Mouse (Mus musculus) heart, adult 2 months (tissue): ENCODE results near the gene Sstr4.

Experiments
- CTCF ChIP-seq: fragments of 200-600 bp; IDR thresholded peaks from 2 replicates; pipeline ENCODE4 v1.8.1; 2022; ENCODE audit warnings: antibody characterized with exemption, mild to moderate bottlenecking, moderate library complexity
- EP300 ChIP-seq: fragments of 200-500 bp; IDR thresholded peaks from 2 replicates; pipeline ENCODE4 v1.6.1; 2011; ENCODE audit warnings: low read depth, low read length, control low read depth; ENCODE audit not compliant: insufficient read depth

DNA sequence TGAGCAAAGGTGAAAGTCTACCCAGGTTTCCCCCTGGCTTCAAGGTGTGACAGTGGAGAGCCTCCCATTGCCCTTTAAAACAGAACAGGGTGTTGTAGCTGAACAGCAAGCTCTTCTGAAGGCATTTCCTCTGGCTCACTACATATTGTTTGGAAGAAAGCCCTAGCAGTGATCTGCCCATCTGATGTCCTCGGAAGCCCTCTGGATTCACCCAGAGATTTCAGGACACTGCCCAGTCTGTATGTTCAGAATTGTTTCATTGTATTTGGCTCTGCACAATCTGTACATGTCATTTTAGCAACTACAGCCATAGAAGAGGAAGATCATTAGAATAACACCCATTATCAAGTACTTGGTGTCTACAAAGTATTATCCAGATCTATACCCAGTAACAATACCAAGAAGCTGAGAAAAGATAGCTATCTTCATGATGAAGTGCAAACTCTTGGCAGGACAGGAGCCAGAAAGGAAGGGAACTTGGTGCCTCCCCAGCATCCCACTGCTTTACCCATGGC, 15.2 kb upstream of the Sstr4 start:
- TF ChIP-seq CTCF, result 0 out of 2 replicates have a peak, but pooled peaks have one; percentile 4
- no peak for TF ChIP-seq EP300
